Mouse (Mus musculus): ENCODE results near the gene Ccnjl.

Ccnjl gene

GRCm38 (mm10) chr11:43518086-43518485 lies 10.5 kb upstream of the Ccnjl start:
- in situ Hi-C loops (cut with MboI; ENCODE audit: unreplicated experiment in 2 of 2): no loop called here

GRCm38 (mm10) chr11:43518821-43519220 lies 9.8 kb upstream of the Ccnjl start:
- in situ Hi-C loops (cut with MboI; ENCODE audit: unreplicated experiment in 2 of 2): no loop called here

- in situ Hi-C loops (cut with MboI; ENCODE audit: unreplicated experiment in 2 of 2): no loop called here
Observed at GRCm38 (mm10) chr11:43520521-43520920, 8.1 kb upstream of the Ccnjl start.

- in situ Hi-C loops (cut with MboI; ENCODE audit: unreplicated experiment in 2 of 2): no loop called here
Observed at GRCm38 (mm10) chr11:43528078-43528682, 404 bp upstream of the Ccnjl start.

- in situ Hi-C loops (cut with MboI; ENCODE audit: unreplicated experiment in 2 of 2): no loop called here
Observed at GRCm38 (mm10) chr11:43530043-43530442, 1.5 kb downstream of the Ccnjl start.

- in situ Hi-C loops (cut with MboI; ENCODE audit: unreplicated experiment in 2 of 2): no loop called here
Observed at GRCm38 (mm10) chr11:43531619-43532018, 3.0 kb downstream of the Ccnjl start.

- in situ Hi-C loops (cut with MboI; ENCODE audit: unreplicated experiment in 2 of 2): no loop called here
Observed at GRCm38 (mm10) chr11:43537074-43537473, 8.5 kb downstream of the Ccnjl start.

- in situ Hi-C loops (cut with MboI; ENCODE audit: unreplicated experiment in 2 of 2): no loop called here
Observed at GRCm38 (mm10) chr11:43539863-43540262, 11.3 kb downstream of the Ccnjl start.

GRCm38 (mm10) chr11:43543711-43544466 lies 15.3 kb downstream of the Ccnjl start:
- in situ Hi-C loops (cut with MboI; ENCODE audit: unreplicated experiment in 2 of 2): no loop called here

- in situ Hi-C loops (cut with MboI; ENCODE audit: unreplicated experiment in 2 of 2): no loop called here
Observed at GRCm38 (mm10) chr11:43544819-43545218, 16.2 kb downstream of the Ccnjl start.

- in situ Hi-C loops (cut with MboI; ENCODE audit: unreplicated experiment in 2 of 2): no loop called here
Observed at GRCm38 (mm10) chr11:43545873-43546475, 17.4 kb downstream of the Ccnjl start.

GRCm38 (mm10) chr11:43546678-43547077 lies 18.1 kb downstream of the Ccnjl start:
- in situ Hi-C loops (cut with MboI; ENCODE audit: unreplicated experiment in 2 of 2): no loop called here

- in situ Hi-C loops (cut with MboI; ENCODE audit: unreplicated experiment in 2 of 2): no loop called here
Observed at GRCm38 (mm10) chr11:43548148-43548547, 19.6 kb downstream of the Ccnjl start.

GRCm38 (mm10) chr11:43548657-43549435 lies 20.3 kb downstream of the Ccnjl start:
- in situ Hi-C loops (cut with MboI; ENCODE audit: unreplicated experiment in 2 of 2): no loop called here

GRCm38 (mm10) chr11:43549701-43550100 lies 21.1 kb downstream of the Ccnjl start:
- in situ Hi-C loops (cut with MboI; ENCODE audit: unreplicated experiment in 2 of 2): no loop called here

GRCm38 (mm10) chr11:43551756-43552155 lies 23.2 kb downstream of the Ccnjl start:
- in situ Hi-C loops (cut with MboI; ENCODE audit: unreplicated experiment in 2 of 2): no loop called here

GRCm38 (mm10) chr11:43552675-43553074 lies 24.1 kb downstream of the Ccnjl start:
- in situ Hi-C loops (cut with MboI; ENCODE audit: unreplicated experiment in 2 of 2): no loop called here

- in situ Hi-C loops (cut with MboI; ENCODE audit: unreplicated experiment in 2 of 2): no loop called here
Observed at GRCm38 (mm10) chr11:43556538-43556937, 28.0 kb downstream of the Ccnjl start.

- in situ Hi-C loops (cut with MboI; ENCODE audit: unreplicated experiment in 2 of 2): no loop called here
Observed at GRCm38 (mm10) chr11:43559515-43560292, 31.1 kb downstream of the Ccnjl start.

GRCm38 (mm10) chr11:43563654-43564244 lies 35.2 kb downstream of the Ccnjl start:
- in situ Hi-C loops (cut with MboI; ENCODE audit: unreplicated experiment in 2 of 2): no loop called here

Measured in v-Abl transformed pro-B cells (cell line).